Mouse (Mus musculus) T-helper 1 cell (primary cell): Measurements from ENCODE around the gene Csrp1.

Source experiments
- in situ Hi-C: fragments of 300-600 bp; cut with MboI, MseI; formaldehyde crosslinking; loops from one replicate; pipeline ENCODE4 v1.15.1; 2025; ENCODE audit warnings: high pct_unique_total_duplicates

Gene Csrp1

DNA sequence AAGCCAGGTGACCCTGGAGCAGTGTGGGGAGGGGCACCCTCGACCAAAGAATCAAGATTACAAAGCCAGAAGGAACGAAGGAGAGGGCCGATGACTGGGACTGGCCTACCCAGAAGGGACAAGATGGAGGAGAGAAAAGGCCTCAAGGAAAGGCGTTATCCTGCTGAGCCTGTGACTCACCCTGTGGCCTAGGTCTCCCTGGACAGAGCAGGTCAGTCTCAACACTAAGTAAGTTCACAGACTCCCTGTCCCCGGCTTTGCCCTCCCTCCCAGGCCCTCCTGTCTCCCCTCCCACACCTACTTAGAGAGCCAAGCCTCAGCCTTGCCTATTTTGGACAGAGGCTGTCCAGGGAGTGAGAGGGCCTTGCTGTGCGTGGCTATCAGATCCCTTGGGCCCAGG is at the start of gene Csrp1:
Gene Csrp1 (plus strand): TSS at position 79 of the 400 bp plus-strand sequence.
- in situ Hi-C loops: loop anchor here (5.0 kb wide), 2 partner anchors 32 to 62 kb away; no protein-coding TSS in a partner anchor

- in situ Hi-C loops: no loop called here
These were observed 49.3 kb upstream of the Csrp1 start for GRCm38 (mm10) chr1:135670397-135671130.

DNA sequence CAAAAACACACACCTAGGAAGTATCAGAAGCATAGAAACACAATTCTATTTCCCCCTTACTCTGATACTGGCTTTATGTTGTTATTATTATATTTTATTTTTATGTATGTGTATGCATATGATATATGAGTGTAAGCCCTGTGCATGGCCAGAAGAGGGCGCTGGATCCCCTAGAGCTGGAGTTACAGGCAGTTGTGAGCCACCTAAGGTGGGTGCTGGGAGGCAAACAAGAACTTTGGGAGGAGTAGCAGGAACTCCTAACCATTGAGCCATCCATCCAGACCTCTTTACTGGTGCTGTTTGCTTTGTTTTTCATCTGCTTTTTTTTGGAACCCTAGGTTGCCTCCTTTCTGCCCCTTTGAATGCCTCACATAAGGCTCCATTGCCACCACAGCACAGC is 48.5 kb upstream of the Csrp1 start:
- in situ Hi-C loops: no loop called here

DNA sequence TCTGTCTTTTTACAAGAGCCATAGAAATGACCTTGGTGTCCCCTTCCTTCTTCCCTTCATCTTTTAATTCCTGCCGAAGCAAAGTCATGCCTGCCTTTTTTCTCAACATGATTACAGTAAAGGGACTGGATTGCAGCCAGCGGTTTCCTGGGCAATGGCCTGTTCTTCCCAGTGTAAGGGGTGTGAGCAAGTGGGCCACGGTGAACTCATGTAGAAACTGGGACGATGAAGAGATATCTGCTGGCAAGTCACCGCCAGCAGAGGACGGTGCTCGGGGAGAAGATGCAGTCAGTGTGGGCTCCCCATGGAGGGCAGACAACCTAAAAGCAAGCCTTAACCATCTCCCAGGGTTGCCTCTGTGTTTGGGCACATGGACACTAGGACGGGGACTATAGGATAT is 47.9 kb upstream of the Csrp1 start:
- in situ Hi-C loops: no loop called here

DNA sequence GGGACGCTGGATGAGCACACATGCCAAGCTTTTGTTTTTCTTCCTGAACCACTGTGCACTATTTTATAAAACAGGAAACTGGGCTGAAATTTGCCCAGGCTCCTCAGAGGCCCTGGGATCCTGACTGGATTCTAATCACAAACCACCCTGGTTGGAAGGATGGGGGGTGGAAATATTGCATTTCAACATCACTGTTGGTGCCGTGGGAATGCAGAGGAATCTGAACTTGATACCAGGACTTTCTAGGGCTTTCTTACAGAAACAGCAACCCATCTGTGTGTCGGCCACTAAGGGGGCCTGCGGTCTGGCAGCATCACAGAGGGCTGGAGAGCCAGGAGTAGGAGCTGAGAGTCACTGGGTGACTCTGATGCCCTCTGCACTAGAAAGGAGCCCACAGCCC is 47.5 kb upstream of the Csrp1 start:
- in situ Hi-C loops: no loop called here

DNA sequence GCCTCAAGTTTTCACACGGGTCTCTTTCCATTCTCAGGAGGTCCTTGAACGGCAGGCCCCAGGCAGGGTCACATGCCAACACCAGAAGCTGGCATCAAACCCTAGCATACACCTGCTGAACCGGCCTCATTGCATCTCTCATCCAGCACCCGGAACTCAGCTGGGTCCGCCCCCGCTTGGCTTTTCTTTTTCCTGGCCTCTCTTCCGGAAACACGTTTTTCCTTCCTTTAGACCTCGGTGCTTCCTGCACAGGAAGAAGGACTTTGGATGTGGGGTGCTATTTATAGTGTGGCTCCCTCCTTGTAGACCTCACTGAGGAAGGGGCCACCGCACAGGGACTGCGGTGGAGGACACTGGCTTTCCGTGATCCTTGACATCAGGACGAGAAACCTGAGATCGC is 46.4 kb upstream of the Csrp1 start:
- in situ Hi-C loops: no loop called here

DNA sequence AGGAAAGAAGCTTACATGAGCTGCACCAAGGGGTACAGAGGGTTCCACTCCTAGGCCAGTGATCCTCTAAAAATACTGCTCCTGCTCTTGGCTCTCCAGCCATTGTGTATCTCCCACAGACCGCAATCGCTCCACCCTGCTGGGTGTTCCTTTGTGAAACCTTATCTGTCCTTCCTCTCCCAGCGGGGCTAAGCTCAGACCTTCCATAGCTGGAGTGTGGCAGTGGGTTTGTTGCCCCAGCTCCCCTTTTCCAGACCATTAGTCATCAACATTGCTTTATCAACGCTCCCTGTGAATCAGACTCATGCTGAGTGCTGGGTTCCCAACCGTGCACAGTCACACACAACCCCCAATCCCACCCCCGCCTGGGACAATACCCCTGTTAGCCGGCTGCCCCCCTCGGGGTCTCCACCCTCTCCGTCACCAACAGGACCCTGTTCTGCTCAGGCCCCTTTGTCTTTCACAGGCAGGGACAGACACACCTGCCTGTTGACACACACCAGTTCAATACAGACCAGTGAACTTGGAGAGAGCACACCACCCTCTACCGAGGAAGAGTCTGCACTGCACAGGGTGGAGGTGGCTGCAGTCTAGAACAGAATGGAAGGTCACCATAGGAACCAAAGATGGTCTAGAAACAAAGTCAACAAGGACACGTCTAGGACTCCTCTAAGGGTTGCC is 44.3 kb upstream of the Csrp1 start:
- in situ Hi-C loops: no loop called here

DNA sequence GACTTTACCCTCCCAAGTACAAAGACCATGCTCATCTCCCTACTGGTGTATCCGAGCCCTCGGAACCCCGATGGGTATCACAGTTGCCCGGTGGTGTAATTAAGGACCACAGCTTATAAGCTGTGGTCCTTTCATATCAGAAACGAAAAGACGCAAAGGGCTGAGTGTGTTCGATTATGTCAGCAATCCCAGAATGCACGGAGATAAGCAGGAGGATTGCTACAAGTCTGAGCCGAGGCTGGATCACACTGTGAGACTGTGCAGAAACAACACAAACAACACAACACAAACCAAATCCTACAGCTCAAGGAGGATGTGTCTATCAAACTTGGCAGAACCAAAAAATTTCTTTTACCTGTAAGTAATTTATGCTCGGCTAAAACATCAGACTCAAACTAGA is 43.6 kb upstream of the Csrp1 start:
- in situ Hi-C loops: no loop called here

GRCm38 (mm10) chr1:135676938-135677682 is 42.8 kb upstream of the Csrp1 start:
- in situ Hi-C loops: no loop called here

DNA sequence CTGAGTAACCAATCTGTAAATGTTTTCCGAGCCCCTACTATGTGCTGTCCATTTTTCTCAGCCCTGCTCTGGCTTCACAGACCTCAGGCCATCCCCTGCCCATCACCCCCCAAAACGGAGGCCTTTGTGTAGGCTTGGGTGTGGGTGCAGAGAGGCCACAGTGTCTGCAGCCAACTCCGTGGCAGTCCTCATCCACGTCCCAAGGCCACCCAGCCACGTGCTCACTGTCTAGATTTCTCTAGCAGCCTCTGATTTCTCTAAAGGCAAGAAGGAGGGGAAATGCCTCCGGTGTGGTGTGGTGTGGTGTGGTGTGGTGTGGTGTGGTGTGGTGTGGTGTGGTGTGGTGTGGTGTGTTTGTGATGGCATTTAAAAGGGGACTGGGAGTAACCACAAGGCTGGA is 41.7 kb upstream of the Csrp1 start:
- in situ Hi-C loops: no loop called here

- in situ Hi-C loops: no loop called here
These were observed 39.1 kb upstream of the Csrp1 start for GRCm38 (mm10) chr1:135680716-135681115.

- in situ Hi-C loops: no loop called here
These were observed 38.7 kb upstream of the Csrp1 start for GRCm38 (mm10) chr1:135681122-135681521.

DNA sequence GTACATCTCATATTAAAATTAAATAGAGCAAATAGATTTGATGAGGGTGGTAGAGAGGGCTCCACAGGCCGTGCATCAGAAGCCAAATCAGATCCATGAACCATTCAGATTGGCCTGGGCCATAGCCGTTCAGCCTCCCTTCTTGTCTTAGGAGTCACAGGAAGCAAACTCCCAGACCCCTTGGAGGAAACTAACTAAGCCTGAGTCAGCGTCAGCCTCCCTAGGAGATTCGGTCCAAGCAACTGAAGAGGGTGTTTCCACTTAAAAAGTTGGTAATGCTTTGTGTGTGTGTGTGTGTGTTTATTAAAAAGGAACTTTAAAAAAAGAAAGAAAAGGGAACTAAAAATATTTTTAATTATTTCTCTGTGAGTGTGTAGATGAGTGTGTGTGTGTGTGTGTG is 35.0 kb upstream of the Csrp1 start:
- in situ Hi-C loops: no loop called here

DNA sequence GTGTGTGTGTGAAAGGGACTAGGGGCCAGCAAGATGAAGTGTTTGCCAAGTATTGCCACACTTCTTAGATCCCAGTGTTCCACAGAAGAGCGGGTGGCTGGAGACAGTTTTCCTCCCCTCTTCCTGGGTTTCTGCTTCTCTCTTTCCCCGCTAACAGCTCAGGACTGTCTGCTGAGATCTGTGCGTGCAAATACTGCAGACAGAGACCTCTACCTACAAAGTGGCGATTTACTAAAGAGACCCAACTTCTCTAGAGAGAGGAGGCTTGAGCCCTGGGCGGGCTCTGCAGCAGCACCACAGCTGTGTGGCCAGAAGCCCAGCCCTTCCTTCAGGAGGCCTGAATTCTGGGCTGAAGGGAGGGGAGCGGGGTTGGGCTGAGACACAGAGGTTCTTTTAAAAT is 34.5 kb upstream of the Csrp1 start:
- in situ Hi-C loops: no loop called here

DNA sequence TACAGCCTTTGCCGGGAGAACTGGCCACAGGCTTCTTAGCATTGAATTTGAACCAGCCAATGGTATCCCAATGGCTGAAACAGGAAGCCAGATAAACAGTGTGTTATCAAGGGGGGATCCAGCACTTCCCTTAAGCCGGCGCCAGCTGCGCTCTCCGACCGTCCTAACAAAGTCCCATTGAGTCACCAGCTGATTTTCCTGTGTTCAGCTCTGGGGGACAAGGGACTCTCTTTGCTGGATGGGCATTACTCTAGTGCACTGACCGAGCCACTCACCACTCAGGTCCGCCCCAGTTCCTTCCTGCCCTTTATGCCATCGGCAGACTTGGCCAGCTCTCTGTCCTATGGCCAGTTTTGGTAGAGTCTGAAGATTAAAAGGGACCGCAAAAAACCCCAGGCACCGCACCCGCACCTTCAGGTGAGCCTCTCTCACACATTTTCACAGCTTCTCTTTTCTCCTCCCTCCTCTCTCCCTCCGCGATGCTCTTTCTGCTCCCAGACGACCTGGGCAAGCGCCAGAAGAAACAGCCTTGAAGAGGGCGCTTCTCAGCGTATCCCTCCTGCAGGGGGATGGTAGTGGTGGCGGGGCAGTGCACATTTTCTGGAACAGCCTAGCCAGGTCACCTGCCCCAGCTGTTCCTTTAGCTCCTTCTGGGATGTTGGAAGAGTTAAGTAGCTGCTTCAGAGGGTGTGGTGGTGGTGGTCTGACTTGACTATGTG is 32.9 kb upstream of the Csrp1 start:
- in situ Hi-C loops: no loop called here

DNA sequence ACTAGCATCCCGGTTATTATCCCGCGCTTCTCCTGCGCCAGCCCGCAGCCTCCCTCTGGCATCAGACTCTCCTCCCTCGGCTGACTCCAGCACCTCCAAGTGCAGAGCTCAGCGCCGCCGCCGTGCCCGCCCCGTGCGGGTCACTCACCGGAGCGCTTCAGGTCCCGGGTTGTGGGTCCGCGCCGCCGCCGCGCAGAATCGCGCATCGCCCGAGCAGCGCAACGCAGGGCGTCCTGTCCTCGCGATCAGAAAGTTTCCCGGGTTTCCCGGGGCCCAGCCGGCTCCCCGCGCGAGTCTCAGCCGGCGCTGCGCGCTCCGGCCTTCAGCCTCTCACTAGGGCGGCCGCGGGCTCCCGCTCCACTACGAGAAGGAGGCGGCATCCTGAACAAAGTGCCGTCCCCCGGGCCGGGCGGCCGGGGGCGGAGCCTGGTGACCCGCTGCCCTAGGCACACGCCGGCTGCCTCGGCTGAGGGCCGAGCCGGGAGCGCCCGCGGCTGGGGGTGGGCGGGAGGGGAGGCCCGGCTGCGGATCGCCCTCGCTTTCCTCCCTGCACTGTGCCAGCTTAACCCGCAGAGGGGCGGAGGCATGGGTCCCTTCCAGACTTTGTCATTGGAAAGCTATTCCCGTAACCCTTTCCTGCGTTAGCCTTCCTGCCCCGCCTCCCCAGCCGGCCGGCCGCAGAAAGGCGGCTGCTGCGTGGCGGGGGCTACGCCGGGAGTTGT is 31.9 kb upstream of the Csrp1 start:
- in situ Hi-C loops: no loop called here

- in situ Hi-C loops: no loop called here
These were observed 31.2 kb upstream of the Csrp1 start for GRCm38 (mm10) chr1:135688686-135689085.

- in situ Hi-C loops: no loop called here
These were observed 29.0 kb upstream of the Csrp1 start for GRCm38 (mm10) chr1:135690784-135691416.

- in situ Hi-C loops: no loop called here
These were observed 28.4 kb upstream of the Csrp1 start for GRCm38 (mm10) chr1:135691417-135691815.

DNA sequence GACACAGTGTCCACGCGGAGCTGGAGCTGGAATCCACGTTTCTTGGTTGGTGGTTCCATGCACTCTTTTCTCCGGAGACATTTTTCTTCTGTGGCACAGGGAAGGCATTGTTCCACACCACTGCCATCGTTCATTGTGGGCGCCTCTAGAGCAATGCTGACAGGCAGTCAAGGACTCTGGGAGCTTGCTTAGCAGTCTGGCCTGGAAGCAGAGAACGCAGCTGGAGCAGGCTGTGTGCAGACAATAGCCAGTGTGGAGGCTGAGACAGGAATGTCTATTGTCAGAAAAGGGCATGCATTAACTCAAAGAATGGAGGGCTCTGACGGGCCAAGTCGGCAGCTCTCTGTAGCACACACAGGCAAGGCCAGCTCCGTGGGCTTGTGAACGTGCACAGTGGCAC is 25.7 kb upstream of the Csrp1 start:
- in situ Hi-C loops: no loop called here

- in situ Hi-C loops: no loop called here
These were observed 22.4 kb upstream of the Csrp1 start for GRCm38 (mm10) chr1:135697462-135697861.
